Mouse (Mus musculus): ENCODE measurements around the gene Fnbp1. TPM values are rescaled to one million over a fixed set of nuclear protein-coding genes. Genes with fewer than 3 reads are reported as not detected.
"Not testable (repeated sequence)": the region's sequence is repeated elsewhere in the genome, so short reads cannot be mapped to it uniquely, and the experiment has no call there.

Fnbp1 gene
- 34.1 and 36.6 TPM in 2 replicates for polyA plus RNA-seq (2015; fragmentation: Nextera tagmentation; extraction: Ambion mirVana)

DNA sequence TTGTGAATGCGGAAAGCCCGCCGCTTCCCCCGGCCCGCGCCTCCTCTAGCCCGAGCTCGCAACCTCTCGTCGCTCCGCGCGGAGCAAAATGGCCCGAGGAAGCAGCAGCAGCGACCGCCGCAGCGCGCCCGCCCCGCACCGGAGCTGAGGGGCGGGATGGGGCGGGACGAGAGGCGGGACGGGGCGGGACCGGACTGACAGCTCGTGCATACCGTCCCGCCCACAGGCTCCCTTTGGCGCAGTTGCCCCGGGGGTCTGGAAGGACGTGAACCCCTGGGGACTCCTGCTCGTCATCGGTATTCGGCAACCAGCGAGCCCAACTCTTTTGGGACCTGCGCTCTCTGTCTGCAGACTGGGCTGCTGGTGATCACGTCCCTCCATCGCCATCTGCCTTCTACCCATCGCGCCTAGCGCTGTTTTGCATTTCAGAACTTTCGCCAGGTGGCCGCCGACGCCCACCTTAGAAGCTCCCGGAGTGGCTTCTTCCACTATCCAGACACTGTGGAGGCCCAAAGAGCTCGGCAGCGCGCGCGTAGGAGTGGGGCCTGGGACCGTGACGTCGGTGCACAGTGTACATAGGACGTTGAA lies at the start of gene Fnbp1:
Gene Fnbp1, minus strand, starts transcription at position 142 of the 588 bp plus-strand sequence.
- Histone ChIP-seq H3K4me1 (peaks cover 29% of the 10 kb centered on the region), H3K27me3 (replicated peaks) (no peaks in the 10 kb centered on the region), H3K27ac (replicated peaks) (peak within 1 kb of the TSS; percentile 94), H3K4me3 (replicated peaks) (peak within 1 kb of the TSS; percentile 97), H3K4me2 (peak within 1 kb of the TSS; percentile 71), H3K36me3 (peaks cover 4% of the 10 kb centered on the region), H3K9ac (replicated peaks) (peak within 1 kb of the TSS; percentile 97), H3K9me3 (replicated peaks) (no peaks in the 10 kb centered on the region)
- WGBS, result under 1% methylated on average over 47 of the region's 59 CpGs
- ATAC-seq (ENCODE audit: low FRiP score), result peak; percentile 96

DNA sequence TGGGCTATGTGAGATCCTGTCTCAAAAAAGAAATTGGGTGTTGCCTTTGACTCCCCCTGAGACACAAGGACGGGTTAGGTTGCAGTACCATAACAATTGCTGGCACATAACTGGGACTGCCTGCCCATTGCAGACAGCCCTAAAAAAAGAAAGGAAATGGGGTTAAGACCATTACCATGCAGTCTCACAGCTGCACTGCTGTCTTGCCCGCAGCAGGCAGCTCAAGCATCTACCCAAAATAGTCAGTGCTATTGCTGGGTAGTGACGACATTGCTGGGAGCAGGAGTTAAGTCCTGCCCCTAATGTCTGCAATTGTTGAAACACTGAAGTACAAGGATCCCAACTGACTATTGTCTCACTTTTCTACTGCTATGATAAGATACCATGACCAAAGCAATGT lies 47.8 kb upstream of the Fnbp1 start:
- WGBS, result 92% methylated on average over 3 of the region's 3 CpGs
- Histone ChIP-seq H3K27me3 (replicated peaks) (no peaks in the 10 kb centered on the region), H3K36me3 (peaks cover 65% of the 10 kb centered on the region), H3K4me1 (no peaks in the 10 kb centered on the region), H3K9ac (replicated peaks) (no peak overlapping the region), H3K9me3 (replicated peaks) (no peaks in the 10 kb centered on the region), H3K4me2 (no peak overlapping the region), H3K4me3 (replicated peaks) (no peak overlapping the region), H3K27ac (replicated peaks) (no peak overlapping the region)
- ATAC-seq (ENCODE audit: low FRiP score), result no peak

DNA sequence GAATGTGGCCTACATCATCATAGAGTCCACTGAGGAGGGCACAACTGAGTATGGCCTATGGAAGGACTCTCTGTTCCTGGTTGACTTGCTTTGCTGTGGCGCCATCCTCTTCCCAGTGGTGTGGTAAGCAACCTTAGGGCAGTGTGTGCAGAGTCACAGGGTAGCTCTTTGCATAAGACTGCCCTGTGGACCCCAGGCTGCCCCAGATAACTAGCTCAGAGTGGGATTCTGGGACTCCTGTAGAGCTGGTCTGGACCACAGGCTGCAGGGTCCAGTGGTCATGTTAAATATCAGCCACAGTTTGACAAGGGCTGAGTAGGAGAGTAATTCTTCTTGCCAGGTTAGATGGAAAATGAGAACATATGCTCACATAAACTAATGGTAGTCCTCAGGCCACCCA lies 46.9 kb upstream of the Fnbp1 start:
- 100% methylated on average over 1 of the region's 1 CpGs for WGBS
- no peaks in the 10 kb centered on the region for H3K27me3 ChIP-seq (replicated peaks)
- ATAC-seq (ENCODE audit: low FRiP score), result no peak
- no peak overlapping the region for H3K27ac ChIP-seq (replicated peaks)
- peaks cover 74% of the 10 kb centered on the region for H3K36me3 ChIP-seq
- H3K4me3 ChIP-seq (replicated peaks), result no peak overlapping the region
- H3K9ac ChIP-seq (replicated peaks), result no peak overlapping the region
- no peaks in the 10 kb centered on the region for H3K4me1 ChIP-seq
- no peak overlapping the region for H3K4me2 ChIP-seq
- H3K9me3 ChIP-seq (replicated peaks), result no peaks in the 10 kb centered on the region

DNA sequence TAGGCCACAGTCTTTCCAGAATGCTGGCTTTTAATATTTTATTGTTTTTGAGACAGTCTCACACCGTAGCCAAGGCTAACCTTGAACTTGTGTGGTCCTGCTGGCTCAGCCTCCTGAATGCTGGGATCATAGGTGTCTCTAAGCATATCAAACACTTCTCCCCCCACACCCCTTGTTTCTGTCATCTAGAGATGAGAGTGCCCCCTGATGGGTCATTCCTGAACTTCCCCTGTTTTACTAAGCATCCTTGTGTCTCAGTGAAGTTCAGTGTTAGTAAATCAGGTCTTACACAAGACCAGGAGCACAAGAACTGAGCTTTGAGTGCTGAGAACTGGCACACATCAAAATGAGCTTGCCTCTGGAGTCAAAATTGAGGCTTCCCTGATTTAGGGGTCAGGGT lies 42.0 kb upstream of the Fnbp1 start:
- WGBS, result 88% methylated on average over 1 of the region's 1 CpGs
- Histone ChIP-seq H3K4me2 (no peak overlapping the region), H3K9ac (replicated peaks) (no peak overlapping the region), H3K27me3 (replicated peaks) (no peaks in the 10 kb centered on the region), H3K4me1 (no peaks in the 10 kb centered on the region), H3K4me3 (replicated peaks) (no peak overlapping the region), H3K9me3 (replicated peaks) (no peaks in the 10 kb centered on the region), H3K27ac (replicated peaks) (no peak overlapping the region), H3K36me3 (peaks cover 83% of the 10 kb centered on the region)
- no peak for ATAC-seq (ENCODE audit: low FRiP score)

DNA sequence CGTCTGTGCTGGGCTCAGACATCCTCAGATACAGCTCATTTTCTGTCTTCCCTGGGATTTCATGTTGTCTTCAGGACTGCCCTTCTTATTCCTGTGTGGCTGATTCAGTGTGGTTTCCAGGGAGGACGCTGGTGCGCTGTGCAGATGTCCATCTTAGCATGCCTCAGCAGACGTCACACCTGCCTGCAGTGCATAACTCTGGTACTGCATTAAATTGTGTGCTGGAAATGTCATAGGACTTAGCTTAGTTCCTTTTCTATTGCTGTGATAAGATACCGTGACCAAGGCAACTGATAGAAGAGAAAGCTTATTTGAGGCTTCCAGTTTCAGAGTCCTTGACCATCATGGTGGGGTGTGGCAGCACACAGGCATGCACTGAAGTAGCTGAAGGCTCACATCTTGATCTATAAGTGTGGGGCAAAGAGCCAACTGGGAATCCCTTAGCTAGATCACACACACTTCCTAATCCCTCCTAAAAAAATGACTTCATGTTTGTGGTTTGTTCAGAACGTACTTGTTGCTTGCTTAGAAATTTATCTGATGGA lies 41.0 kb upstream of the Fnbp1 start:
- WGBS, result 91% methylated on average over 6 of the region's 6 CpGs
- Histone ChIP-seq H3K27me3 (replicated peaks) (no peaks in the 10 kb centered on the region), H3K9ac (replicated peaks) (no peak overlapping the region), H3K4me2 (no peak overlapping the region), H3K4me3 (replicated peaks) (no peak overlapping the region), H3K36me3 (peaks cover 83% of the 10 kb centered on the region), H3K27ac (replicated peaks) (no peak overlapping the region), H3K4me1 (no peaks in the 10 kb centered on the region), H3K9me3 (replicated peaks) (no peaks in the 10 kb centered on the region)
- ATAC-seq (ENCODE audit: low FRiP score), result no peak

DNA sequence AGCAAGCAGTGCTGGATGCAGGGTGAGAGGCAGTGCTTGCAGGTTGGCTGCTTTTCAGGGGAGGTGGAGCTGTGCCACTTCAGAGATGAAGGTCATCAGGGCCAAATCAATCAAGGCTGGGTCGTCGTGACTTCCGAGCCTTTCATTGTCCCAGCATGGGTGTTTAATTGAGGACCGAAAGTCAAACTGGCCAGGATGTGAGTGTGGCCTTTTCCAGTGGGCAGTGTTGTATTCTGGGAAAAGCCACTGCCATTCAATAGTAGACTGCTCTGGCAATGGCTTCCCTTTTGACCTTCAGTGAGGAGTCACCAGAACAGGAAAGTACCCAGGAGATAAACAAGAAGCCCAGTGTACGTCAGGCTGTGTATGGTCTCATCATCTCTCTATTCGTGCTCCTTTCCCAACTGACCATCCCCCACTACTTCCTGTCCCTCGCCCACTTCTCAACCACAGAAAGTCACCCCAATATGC lies 38.3 kb upstream of the Fnbp1 start:
- H3K9me3 ChIP-seq (replicated peaks), result no peaks in the 10 kb centered on the region
- no peak overlapping the region for H3K4me2 ChIP-seq
- no peak overlapping the region for H3K9ac ChIP-seq (replicated peaks)
- H3K4me1 ChIP-seq, result no peaks in the 10 kb centered on the region
- 47% methylated on average over 7 of the region's 7 CpGs for WGBS
- peaks cover 89% of the 10 kb centered on the region for H3K36me3 ChIP-seq
- H3K27ac ChIP-seq (replicated peaks), result no peak overlapping the region
- no peak for ATAC-seq (ENCODE audit: low FRiP score)
- H3K4me3 ChIP-seq (replicated peaks), result no peak overlapping the region
- no peaks in the 10 kb centered on the region for H3K27me3 ChIP-seq (replicated peaks)

DNA sequence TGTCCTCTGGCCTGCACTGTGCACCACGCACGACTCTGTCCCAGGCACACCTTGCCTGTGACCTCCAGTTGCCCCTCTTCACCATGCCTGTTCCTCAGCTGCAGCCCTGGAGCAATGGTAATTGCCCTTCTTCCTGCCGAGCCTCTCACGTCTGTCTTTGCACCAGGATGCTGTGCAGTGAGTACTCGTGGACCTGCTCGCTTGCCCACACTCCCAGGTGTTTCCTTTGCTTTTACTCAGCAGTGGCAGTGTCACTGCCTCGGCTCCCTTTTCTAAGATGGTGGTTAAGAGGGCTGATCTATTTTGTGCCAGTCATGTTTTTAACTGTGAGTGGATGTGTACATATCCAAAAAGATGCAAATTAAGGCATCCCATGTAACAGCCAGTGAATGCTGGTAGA lies 37.7 kb upstream of the Fnbp1 start:
- Histone ChIP-seq H3K27me3 (replicated peaks) (no peaks in the 10 kb centered on the region), H3K36me3 (peaks cover 89% of the 10 kb centered on the region)

DNA sequence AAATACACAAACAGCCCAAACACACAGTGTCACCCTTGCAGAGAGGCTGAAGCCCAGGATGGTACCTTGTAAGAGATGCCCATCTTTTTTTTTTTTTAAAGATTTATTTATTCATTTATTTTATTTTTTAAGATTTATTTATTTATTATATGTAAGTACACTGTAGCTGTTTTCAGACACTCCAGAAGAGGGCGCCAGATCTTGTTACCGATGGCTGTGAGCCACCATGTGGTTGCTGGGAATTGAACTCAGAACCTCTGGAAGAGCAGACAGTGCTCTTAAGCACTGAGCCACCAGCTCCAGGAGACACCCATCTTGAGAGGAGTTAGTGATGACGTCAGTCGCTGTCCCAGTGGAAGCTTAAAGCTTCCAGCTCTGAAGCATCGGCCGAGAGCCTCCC lies 36.8 kb upstream of the Fnbp1 start:
- WGBS, result 82% methylated on average over 6 of the region's 6 CpGs
- not testable (repeated sequence) for H3K27me3 ChIP-seq (replicated peaks); H3K4me2 ChIP-seq; H3K27ac ChIP-seq (replicated peaks); H3K9me3 ChIP-seq (replicated peaks); ATAC-seq (ENCODE audit: low FRiP score); H3K9ac ChIP-seq (replicated peaks); H3K4me3 ChIP-seq (replicated peaks); H3K4me1 ChIP-seq
- peaks cover 89% of the 10 kb centered on the region for H3K36me3 ChIP-seq

More for the DNA sequence above, 37.7 kb upstream of the Fnbp1 start:
- no peaks in the 10 kb centered on the region for H3K9me3 ChIP-seq (replicated peaks)
- H3K4me2 ChIP-seq, result no peak overlapping the region
- WGBS, result 82% methylated on average over 7 of the region's 7 CpGs
- no peak overlapping the region for H3K4me3 ChIP-seq (replicated peaks)
- no peaks in the 10 kb centered on the region for H3K4me1 ChIP-seq
- ATAC-seq (ENCODE audit: low FRiP score), result no peak
- H3K27ac ChIP-seq (replicated peaks), result no peak overlapping the region
- H3K9ac ChIP-seq (replicated peaks), result no peak overlapping the region

DNA sequence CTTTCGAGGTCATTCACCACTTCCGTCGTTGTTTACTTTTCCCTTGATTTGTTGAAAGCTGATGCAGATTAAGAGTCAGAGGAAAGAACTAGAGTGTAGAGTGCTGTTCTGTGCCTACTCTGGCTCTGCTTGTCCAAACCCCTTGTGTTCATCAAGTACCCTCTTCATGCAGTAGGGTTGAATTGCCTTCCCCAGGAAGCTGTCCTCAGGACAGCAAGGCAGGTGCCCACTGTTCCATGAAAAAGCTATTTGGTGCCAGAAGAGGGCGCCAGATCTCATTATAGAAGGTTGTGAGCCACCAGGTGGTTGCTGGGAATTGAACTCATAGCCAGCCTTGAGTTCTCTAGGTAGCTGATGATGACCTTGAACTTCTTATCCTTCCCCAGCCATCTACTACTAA lies 31.5 kb upstream of the Fnbp1 start:
- Histone ChIP-seq H3K4me1 (no peaks in the 10 kb centered on the region), H3K27me3 (replicated peaks) (no peaks in the 10 kb centered on the region), H3K4me3 (replicated peaks) (no peak overlapping the region), H3K9ac (replicated peaks) (no peak overlapping the region), H3K9me3 (replicated peaks) (no peaks in the 10 kb centered on the region), H3K36me3 (peaks cover 97% of the 10 kb centered on the region), H3K4me2 (no peak overlapping the region), H3K27ac (replicated peaks) (no peak overlapping the region)
- ATAC-seq (ENCODE audit: low FRiP score), result no peak
- 84% methylated on average over 4 of the region's 4 CpGs for WGBS

DNA sequence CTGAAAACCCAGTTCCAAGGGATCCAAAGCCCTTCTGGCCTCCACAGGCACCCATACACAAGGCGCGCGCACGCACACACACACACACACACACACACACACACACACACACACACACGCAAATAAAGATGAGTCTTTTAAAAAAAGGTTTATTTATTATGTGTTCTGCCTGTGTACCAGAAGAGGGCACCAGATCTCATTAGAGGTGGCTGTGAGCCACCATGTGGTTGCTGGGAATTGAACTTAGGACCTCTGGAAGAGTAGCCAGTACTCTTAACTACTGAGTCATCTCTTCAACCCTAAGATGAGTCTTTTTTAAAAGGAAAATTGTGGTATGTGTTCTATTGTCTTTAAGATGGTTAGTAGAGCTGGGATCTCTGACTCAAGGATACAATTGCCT lies 30.7 kb upstream of the Fnbp1 start:
- WGBS, result 91% methylated on average over 5 of the region's 5 CpGs
- Histone ChIP-seq H3K27me3 (replicated peaks) (no peaks in the 10 kb centered on the region), H3K36me3 (peaks cover 97% of the 10 kb centered on the region), H3K9ac (replicated peaks) (no peak overlapping the region), H3K4me2 (no peak overlapping the region), H3K27ac (replicated peaks) (no peak overlapping the region), H3K4me1 (no peaks in the 10 kb centered on the region), H3K4me3 (replicated peaks) (no peak overlapping the region), H3K9me3 (replicated peaks) (no peaks in the 10 kb centered on the region)
- ATAC-seq (ENCODE audit: low FRiP score), result no peak

DNA sequence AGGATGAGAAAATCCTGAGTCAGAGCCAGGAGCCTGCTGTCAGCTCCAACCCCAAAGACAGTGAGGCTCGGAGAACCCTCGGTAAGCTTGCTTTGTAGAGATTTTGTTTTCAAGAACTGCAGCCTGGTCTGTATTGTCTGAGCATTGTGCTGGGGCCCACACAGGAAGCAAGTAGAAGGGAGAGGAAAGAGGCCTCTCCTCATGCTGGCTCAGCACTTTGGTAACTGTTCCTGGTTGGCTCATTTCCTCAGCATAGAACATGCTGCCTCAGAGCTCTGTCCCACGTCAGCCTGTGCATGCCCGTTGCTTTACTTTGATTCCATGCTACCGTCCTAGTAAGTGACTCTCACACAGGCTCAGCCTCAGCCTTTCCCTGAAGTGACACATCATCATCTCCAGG lies 30.2 kb upstream of the Fnbp1 start:
- no peak overlapping the region for H3K4me3 ChIP-seq (replicated peaks)
- no peak overlapping the region for H3K4me2 ChIP-seq
- no peak overlapping the region for H3K9ac ChIP-seq (replicated peaks)
- H3K27me3 ChIP-seq (replicated peaks), result no peaks in the 10 kb centered on the region
- H3K9me3 ChIP-seq (replicated peaks), result no peaks in the 10 kb centered on the region
- H3K27ac ChIP-seq (replicated peaks), result peak overlapping the region; percentile 46; the same call in 1 of the 2 replicates
- peaks cover 96% of the 10 kb centered on the region for H3K36me3 ChIP-seq
- ATAC-seq (ENCODE audit: low FRiP score), result no peak
- 84% methylated on average over 5 of the region's 5 CpGs for WGBS
- no peaks in the 10 kb centered on the region for H3K4me1 ChIP-seq

DNA sequence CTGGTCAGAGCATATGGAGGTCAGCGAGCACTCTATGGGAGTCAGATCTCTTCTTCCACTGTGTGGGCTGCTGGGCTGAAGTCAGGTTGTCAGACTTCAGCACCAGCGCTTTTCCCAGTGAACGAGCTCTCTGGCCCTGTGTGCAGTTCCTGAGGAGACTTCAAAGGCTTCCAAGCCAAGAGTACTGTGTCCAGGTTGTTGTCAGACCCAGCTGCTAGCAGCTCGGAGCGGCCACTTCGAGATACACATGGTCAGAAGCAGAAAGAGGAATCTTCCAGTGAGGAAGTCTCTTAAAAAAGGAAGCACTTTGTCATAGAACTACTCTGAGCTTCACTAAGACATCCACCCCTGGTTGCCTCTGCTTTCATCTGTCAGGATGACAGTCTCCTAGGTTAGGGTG lies 28.4 kb upstream of the Fnbp1 start:
- no peak for ATAC-seq (ENCODE audit: low FRiP score)
- H3K36me3 ChIP-seq, result peaks cover 78% of the 10 kb centered on the region
- H3K4me1 ChIP-seq, result peaks cover 5% of the 10 kb centered on the region
- H3K27me3 ChIP-seq (replicated peaks), result no peaks in the 10 kb centered on the region
- H3K27ac ChIP-seq (replicated peaks), result no peak overlapping the region
- no peak overlapping the region for H3K9ac ChIP-seq (replicated peaks)
- no peaks in the 10 kb centered on the region for H3K9me3 ChIP-seq (replicated peaks)
- WGBS, result 95% methylated on average over 6 of the region's 6 CpGs
- no peak overlapping the region for H3K4me2 ChIP-seq
- no peak overlapping the region for H3K4me3 ChIP-seq (replicated peaks)

All from neural tube, embryonic 15.5 days (tissue).